Mouse (Mus musculus) hindbrain, embryonic 10.5 days (tissue): ENCODE results near the gene Tbcd. TPM values are rescaled to one million over a fixed set of nuclear protein-coding genes. Genes with fewer than 3 reads are reported as not detected.
A peak's percentile ranks its signal among the peaks of the same experiment; 100 is the strongest.

ENCODE experiments used
- DNase-seq: peaks from one replicate; pipeline ENCODE4 v3.0.0-alpha.2; 2017; ENCODE audit warnings: low spot score
- H3K27ac ChIP-seq: fragments of 300-500 bp; sonication (generic); 2 replicates; pipeline ENCODE4 v1.5.1; 2016; ENCODE audit warnings: mild to moderate bottlenecking, moderate library complexity
- H3K27me3 ChIP-seq: fragments of 300-500 bp; sonication (generic); 2 replicates; pipeline ENCODE4 v1.6.1; 2016; ENCODE audit warnings: mild to moderate bottlenecking; ENCODE audit not compliant: poor library complexity, insufficient read depth, severe bottlenecking
- H3K36me3 ChIP-seq: fragments of 300-500 bp; sonication (generic); 2 replicates; pipeline ENCODE4 v1.6.1; 2016; ENCODE audit warnings: mild to moderate bottlenecking, moderate library complexity
- H3K4me1 ChIP-seq: fragments of 300-500 bp; sonication (generic); replicated peaks from 2 replicates; pipeline ENCODE4 v1.6.1; 2016; ENCODE audit warnings: mild to moderate bottlenecking
- H3K4me3 ChIP-seq: fragments of 300-500 bp; sonication (generic); 2 replicates; pipeline ENCODE4 v1.5.1; 2016; ENCODE audit warnings: mild to moderate bottlenecking, moderate library complexity
- H3K9me3 ChIP-seq: fragments of 300-500 bp; sonication (generic); 2 replicates; pipeline ENCODE4 v1.6.1; 2016; ENCODE audit warnings: mild to moderate bottlenecking, moderate library complexity
- WGBS: fragments of 180-500 bp; shearing (Covaris S2); methylation state at CpG from one replicate; pipeline ENCODE4 v1.1.7; 2016; 5-methylcytosine and 5-hydroxymethylcytosine counted together
- polyA plus RNA-seq: library from polyadenylated mRNA; unstranded; fragments of >200 nt; fragmentation: Nextera tagmentation; extraction: Ambion mirVana; gene quantifications from 2 replicates; pipeline ENCODE4 v1.2.1, GENCODE M21; 2016

Gene Tbcd
- polyA plus RNA-seq, 1 experiment from 2014 or later: 61.8 TPM

DNA sequence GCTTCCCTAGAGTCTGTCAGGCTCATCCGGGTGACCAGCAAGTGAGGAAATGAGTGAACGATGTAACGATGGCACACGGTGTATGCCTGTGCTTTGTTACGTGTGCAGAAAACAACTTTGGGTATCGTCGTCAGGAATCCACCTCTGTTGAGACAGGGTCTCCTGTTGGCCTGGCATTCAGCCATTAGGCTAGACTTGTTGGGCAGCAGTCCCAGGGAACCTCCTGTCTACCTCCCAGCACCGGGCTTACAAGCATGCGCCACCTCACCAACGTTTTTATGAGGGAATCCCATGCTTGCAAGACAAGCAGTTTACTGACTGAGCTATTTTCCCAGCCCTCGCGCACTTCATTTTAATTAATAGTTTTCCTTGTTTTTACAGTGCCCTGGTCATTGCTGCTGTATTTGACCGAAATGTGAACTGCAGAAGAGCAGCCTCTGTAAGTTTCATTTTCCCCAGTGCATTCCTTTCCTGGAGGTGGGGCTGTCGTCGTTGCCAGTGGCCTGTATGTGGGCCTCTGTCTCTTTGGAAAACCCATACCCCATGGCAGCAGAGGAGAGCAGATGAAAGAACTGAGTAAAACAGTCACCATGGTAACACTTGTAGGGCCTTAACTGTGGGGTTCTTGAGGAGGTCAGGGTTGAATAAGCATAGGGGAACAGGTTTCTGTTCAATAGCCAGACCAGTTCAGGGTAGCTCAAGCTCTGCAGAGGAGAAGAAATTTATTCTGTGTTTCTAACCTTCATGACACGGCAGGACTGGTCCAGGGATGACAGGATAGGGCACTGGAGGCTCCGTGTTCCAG lies 98.3 kb downstream of the Tbcd start:
- Histone ChIP-seq H3K27me3 (no peaks in the 10 kb centered on the region), H3K27ac (peak overlapping the region; percentile 14), H3K9me3 (no peaks in the 10 kb centered on the region), H3K4me1 (peaks cover 29% of the 10 kb centered on the region), H3K36me3 (0 out of 2 replicates have a peak, but pooled peaks cover 5% of the 10 kb centered on the region), H3K4me3 (no peak overlapping the region)
- 69% methylated on average over 17 of the region's 17 CpGs for WGBS
- DNase-seq: peak; percentile 15

DNA sequence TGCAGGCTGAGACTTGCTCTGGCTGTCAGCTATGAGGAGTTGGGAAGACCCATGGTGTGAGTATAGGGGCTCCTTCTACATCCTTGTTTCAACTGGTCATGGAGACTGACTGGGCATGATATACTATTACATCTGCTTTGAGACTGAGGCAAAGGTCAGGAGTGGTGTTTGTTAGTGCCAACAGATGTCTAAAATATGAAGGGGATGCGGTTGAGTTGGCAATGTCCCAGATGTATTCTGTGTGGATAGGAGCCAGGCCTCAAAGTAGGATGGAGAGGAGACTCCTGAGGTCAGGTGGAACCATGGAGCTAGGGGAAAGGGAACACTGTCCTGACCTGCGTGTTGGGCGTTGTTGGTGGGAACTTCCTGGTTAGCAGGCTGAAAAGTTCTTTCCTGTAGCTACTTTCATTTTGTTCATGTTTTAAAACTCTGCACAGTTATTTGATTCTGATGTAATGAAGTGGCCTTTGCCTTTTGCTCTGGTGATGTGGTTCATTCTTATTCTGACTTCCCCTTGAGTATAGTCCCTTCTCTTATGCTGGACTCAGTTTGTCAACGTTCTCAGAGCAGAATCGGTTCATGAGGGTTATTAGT lies 99.6 kb downstream of the Tbcd start:
- Histone ChIP-seq H3K27ac (peak overlapping the region; percentile 14; the same call in 1 of the 2 replicates), H3K9me3 (no peaks in the 10 kb centered on the region), H3K4me1 (peaks cover 29% of the 10 kb centered on the region), H3K4me3 (no peak overlapping the region), H3K36me3 (0 out of 2 replicates have a peak, but pooled peaks cover 5% of the 10 kb centered on the region), H3K27me3 (no peaks in the 10 kb centered on the region)
- DNase-seq: no peak
- 92% methylated on average over 5 of the region's 5 CpGs for WGBS

DNA sequence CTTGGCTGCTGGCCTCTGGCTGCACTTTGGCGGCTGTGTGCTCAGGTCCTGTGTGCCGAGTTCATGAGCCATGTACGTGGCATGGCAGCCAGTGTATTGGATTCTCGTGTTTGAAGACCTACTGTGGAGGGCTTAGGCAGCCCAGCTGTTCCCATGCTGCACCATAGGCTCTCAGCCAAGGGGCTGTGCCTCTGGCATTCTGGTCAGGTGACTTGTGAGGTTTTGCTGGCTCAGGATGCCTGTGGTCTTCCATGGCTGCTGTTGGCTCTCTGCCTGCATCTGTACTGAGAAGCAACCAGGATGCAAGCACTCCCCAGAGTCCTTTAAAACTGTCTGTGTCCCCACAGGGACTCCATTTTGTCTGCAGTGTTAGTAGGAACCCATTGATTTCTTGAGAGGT lies 100.4 kb downstream of the Tbcd start:
- Histone ChIP-seq H3K27me3 (no peaks in the 10 kb centered on the region), H3K4me1 (peaks cover 29% of the 10 kb centered on the region), H3K4me3 (no peak overlapping the region), H3K36me3 (peaks cover 9% of the 10 kb centered on the region), H3K9me3 (no peaks in the 10 kb centered on the region), H3K27ac (no peak overlapping the region)
- 88% methylated on average over 4 of the region's 4 CpGs for WGBS
- no peak for DNase-seq

DNA sequence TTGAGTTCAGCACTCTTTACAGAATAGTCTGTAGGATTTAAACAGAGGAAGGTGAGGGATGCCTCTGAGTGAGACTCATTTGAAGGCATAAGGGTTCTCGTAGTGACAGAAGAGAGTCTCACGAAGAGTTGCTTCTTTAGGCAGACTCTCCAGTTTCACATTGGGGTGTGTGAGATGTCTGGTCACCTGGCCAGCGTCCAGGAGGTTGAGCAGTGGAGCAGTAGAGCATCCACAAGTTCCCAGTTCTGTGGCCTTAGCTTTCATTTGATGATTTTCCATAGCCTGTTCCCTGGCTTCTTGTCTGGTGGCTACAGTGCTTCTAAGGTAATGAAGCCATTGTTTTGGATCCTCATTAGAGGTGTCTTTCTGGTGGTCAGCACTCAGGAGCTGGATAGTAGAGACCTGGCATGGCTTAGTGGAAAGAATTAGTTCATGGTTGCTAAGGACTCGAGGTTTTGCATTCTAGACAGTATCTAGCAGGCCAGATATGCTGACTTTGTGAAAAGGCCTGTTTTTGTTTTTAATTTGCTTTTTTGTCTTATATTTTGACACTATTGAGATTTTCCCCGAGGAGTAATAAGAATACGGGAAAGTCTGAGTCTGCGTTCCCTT lies 101.2 kb downstream of the Tbcd start:
- Histone ChIP-seq H3K36me3 (peaks cover 17% of the 10 kb centered on the region), H3K4me1 (peaks cover 29% of the 10 kb centered on the region), H3K27me3 (no peaks in the 10 kb centered on the region), H3K4me3 (no peak overlapping the region), H3K27ac (no peak overlapping the region), H3K9me3 (no peaks in the 10 kb centered on the region)
- no peak for DNase-seq
- WGBS: 94% methylated on average over 7 of the region's 7 CpGs

DNA sequence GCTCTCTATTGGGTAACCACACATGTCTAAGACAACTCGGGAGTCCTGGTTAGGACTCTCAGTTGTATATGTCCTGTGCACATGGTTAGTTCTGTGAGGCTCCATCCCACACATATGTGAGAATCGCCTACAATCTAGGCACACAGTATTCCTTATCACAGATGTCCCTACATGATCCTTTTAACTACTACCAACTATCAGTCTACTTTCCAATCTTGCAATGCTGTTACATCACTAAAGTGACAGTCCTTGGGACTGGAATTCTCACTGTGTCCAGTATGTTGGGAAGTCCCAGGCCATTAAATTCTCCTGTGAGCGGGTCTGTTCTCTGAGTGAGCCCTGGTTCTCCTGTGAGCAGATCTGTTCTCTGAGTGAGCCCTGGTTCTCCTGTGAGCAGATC lies 101.7 kb downstream of the Tbcd start:
- Histone ChIP-seq H3K4me3 (no peak overlapping the region), H3K9me3 (no peaks in the 10 kb centered on the region), H3K4me1 (peaks cover 25% of the 10 kb centered on the region), H3K27ac (no peak overlapping the region), H3K27me3 (no peaks in the 10 kb centered on the region), H3K36me3 (peaks cover 21% of the 10 kb centered on the region)
- no peak for DNase-seq
- 97% methylated on average over 3 of the region's 3 CpGs for WGBS

DNA sequence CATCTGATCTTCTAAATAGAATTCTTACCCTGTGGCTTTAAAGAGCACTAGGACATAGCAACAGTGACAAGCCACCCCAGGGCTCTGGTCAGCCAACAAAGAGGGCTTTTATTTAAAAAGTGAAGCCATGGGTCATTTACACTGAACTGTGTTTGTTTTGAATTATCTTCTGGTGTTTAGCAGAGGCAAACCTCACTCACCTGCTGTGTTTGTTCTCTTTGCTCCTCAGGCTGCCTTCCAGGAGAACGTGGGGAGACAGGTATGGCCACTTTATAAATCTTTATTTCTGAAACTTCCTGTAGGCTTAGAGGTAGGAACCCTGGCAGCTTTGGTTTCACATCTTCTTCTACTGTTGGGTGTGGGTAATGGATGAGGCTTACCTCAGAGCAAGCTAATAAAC lies 105.0 kb downstream of the Tbcd start:
- 83% methylated on average over 1 of the region's 1 CpGs for WGBS
- Histone ChIP-seq H3K27me3 (no peaks in the 10 kb centered on the region), H3K9me3 (no peaks in the 10 kb centered on the region), H3K27ac (no peak overlapping the region), H3K4me1 (no peaks in the 10 kb centered on the region), H3K4me3 (no peak overlapping the region), H3K36me3 (peaks cover 19% of the 10 kb centered on the region)
- DNase-seq: no peak

DNA sequence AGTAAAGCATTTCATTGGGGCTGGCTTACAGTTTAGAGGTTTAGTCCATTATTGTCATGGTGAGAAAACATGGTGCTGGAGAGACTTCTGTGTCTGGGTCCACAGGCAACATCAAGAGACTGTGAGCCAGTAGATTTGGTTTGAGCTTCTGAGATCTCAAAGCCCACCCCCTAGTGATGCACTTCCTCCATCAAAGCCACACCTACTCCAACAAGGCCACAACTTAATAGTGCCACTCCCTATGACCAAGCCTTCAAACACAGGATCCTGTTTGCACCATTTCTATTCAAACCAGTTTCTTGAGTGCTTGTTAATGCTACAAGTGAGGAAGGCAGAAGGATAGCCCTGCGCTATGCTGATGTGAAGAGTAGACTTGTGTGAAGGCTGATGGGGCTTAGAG lies 106.2 kb downstream of the Tbcd start:
- Histone ChIP-seq H3K27me3 (no peaks in the 10 kb centered on the region), H3K9me3 (no peaks in the 10 kb centered on the region), H3K27ac (no peak overlapping the region), H3K36me3 (peaks cover 17% of the 10 kb centered on the region), H3K4me3 (no peak overlapping the region), H3K4me1 (no peaks in the 10 kb centered on the region)
- no peak for DNase-seq
- WGBS: 92% methylated on average over 1 of the region's 1 CpGs

DNA sequence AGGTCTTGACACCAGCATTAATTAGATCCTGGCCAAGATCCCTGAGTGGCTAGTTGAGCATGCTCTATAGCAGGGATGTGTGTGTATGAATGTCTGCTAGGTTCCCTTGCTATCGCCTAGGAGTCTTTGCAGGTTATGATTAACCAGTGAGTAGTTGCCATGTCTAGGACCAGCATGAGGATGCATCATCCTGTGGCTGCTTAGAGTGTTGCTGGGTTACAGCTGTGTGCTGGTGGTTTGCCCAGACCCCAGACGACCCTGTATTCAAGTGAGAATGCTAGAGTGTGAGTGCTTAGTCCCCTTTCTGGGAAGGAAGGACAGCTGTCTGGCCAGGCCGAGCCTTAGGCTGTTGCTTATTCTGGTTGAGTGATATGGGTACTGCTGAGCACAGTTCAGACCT lies 106.8 kb downstream of the Tbcd start:
- H3K27ac ChIP-seq: no peak overlapping the region
- no peaks in the 10 kb centered on the region for H3K4me1 ChIP-seq
- H3K9me3 ChIP-seq: no peaks in the 10 kb centered on the region
- no peak for DNase-seq
- H3K4me3 ChIP-seq: no peak overlapping the region
- whole genome bisulfite sequencing: 92% methylated on average over 3 of the region's 3 CpGs
- peaks cover 17% of the 10 kb centered on the region for H3K36me3 ChIP-seq
- no peaks in the 10 kb centered on the region for H3K27me3 ChIP-seq

DNA sequence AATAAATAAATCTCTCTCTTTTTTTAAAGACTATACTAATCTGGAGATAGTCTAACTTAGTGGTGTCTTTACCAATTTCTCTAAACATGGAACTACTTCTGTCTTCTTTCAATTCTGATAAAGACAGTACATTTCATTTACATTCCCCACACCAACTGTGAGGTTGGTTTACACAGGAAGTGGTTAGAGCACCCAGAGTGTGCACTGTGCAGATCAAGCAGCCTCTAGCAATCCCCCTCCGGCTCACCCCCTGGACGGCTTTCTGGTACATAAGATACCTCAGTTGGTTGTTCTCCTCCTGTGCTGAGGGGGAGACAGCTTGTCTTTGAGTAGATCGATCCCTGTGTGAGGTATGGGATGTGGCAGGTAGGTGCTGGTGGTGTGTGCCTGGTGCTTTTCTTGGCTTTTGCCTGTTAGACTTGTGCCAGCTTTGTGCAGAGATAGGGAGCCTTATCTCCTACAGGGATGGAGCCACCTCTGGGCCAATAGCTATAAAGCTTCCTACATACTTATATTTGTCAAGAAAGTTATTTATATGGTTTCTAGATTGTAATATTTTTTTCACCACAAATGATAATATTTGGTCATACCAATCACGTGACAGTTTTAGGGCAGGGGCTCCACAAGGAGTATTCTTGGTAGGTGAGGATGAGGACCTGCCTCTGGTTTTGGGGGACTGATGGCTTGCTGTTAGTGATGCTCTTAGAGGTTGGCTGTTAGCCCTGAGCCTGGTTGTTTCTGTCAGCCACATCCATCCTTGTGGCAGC lies 108.0 kb downstream of the Tbcd start:
- no peak overlapping the region for H3K4me3 ChIP-seq
- H3K36me3 ChIP-seq: peaks cover 24% of the 10 kb centered on the region
- H3K4me1 ChIP-seq: no peaks in the 10 kb centered on the region
- WGBS: 88% methylated on average over 4 of the region's 4 CpGs
- H3K9me3 ChIP-seq: no peaks in the 10 kb centered on the region
- H3K27me3 ChIP-seq: no peaks in the 10 kb centered on the region
- no peak overlapping the region for H3K27ac ChIP-seq
- DNase-seq: no peak

DNA sequence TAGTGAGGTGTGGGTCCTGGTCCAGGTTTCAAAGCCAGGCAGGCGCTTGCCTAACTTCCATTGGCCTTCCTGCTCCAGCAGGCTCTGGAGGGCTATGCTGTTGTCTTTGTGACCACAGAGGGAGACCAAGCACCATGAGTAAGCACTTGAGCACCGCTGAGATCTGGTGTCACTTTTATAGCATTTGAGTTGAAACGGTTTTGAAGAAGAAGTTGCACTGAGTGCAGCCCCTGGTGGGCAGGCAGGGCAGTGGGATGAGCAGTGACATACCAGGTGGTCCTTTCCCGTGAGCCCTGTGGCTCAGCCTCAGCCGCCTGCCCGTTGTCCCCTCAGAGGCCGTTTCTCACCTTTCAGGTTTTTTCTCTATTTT lies 108.5 kb downstream of the Tbcd start:
- DNase-seq: no peak
- H3K4me1 ChIP-seq: no peaks in the 10 kb centered on the region
- H3K27me3 ChIP-seq: no peaks in the 10 kb centered on the region
- H3K36me3 ChIP-seq: peaks cover 29% of the 10 kb centered on the region
- no peak overlapping the region for H3K4me3 ChIP-seq
- 83% methylated on average over 7 of the region's 7 CpGs for WGBS
- no peak overlapping the region for H3K27ac ChIP-seq
- no peaks in the 10 kb centered on the region for H3K9me3 ChIP-seq

DNA sequence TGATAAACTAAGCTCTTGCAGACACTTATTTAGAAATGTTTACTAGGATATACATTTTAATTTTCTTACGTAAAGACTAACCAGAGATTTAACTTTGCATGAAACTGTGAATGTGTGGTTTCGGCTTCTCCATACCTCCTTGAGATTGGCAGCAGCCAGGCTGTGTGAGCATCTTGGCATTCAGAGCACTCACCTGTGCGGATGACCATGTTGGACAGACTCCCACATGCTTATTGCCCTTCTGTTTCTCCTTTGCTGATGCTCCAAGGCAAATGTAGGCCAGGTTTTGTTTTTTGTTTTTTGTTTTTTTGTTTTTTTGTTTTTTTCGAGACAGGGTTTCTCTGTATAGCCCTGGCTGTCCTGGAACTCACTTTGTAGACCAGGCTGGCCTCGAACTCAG lies 111.6 kb downstream of the Tbcd start:
- H3K27ac ChIP-seq: no peak overlapping the region

DNA sequence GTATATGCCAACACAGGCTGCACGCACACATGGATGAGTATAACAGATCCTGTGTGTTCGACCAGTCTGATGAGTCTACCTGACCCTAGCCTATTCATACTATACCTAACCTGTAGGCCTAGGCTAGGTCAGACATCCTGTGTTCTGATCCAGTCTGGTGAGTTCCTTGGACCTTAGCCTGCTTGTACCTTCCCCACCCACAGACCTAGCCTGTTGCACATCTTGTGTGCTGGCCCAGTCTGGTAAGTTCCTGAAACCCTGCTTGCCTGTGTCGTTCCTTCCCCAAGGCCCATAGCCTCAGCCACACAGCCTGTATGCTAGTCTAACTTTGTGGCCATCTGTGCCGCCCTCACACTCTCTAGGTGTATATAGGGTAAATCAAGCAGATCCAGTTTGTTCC lies 112.5 kb downstream of the Tbcd start:
- 94% methylated on average over 4 of the region's 4 CpGs for WGBS

More for the DNA sequence above, 111.6 kb downstream of the Tbcd start:
- 94% methylated on average over 5 of the region's 5 CpGs for WGBS
- H3K27me3 ChIP-seq: no peaks in the 10 kb centered on the region
- H3K4me3 ChIP-seq: no peak overlapping the region
- no peak for DNase-seq
- no peaks in the 10 kb centered on the region for H3K4me1 ChIP-seq
- H3K36me3 ChIP-seq: peaks cover 13% of the 10 kb centered on the region
- H3K9me3 ChIP-seq: no peaks in the 10 kb centered on the region

DNA sequence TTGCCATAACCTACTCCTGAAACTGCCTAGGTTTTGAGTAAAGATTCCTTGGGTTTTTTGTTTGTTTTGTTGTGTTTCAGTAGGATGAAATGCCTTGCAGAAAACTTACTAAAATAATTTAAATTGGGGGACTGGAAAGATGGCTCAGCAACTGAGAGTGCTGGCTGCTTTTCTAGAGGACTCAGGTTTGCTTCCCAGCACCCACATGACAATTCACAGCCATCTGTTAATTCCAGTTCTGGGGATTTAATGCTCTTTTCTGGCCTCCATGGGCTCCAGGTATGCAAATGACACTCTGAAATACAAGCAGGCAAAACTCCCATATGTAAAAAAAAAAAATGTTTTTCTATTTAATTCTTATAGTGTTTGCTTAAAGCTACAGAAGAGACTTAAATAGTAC lies 130.1 kb downstream of the Tbcd start:
- H3K27me3 ChIP-seq: no peaks in the 10 kb centered on the region
- H3K27ac ChIP-seq: no peak overlapping the region
- no peaks in the 10 kb centered on the region for H3K9me3 ChIP-seq
- no peaks in the 10 kb centered on the region for H3K4me1 ChIP-seq
- no peak for DNase-seq
- H3K36me3 ChIP-seq: peaks cover 39% of the 10 kb centered on the region
- H3K4me3 ChIP-seq: no peak overlapping the region

More for the DNA sequence above, 112.5 kb downstream of the Tbcd start:
- DNase-seq: no peak
- peaks cover 13% of the 10 kb centered on the region for H3K36me3 ChIP-seq
- no peak overlapping the region for H3K27ac ChIP-seq
- no peaks in the 10 kb centered on the region for H3K4me1 ChIP-seq
- no peaks in the 10 kb centered on the region for H3K27me3 ChIP-seq
- no peak overlapping the region for H3K4me3 ChIP-seq
- H3K9me3 ChIP-seq: no peaks in the 10 kb centered on the region
